Mouse (Mus musculus): ENCODE results near the gene Dock4. TPM values are rescaled to one million over a fixed set of nuclear protein-coding genes. Genes with fewer than 3 reads are reported as not detected.

Gene Dock4
- total RNA-seq, 2 experiments from 2014 or later = 69.4 to 69.7 TPM

GRCm38 (mm10) chr12:40456517-40456916, 10.8 kb downstream of the Dock4 start:
- intact Hi-C loops (cut with DNase I) = no loop called here
- no peak for DNase-seq (ENCODE audit: extremely low spot score in 1 of 2, low spot score in 2 of 2)

GRCm38 (mm10) chr12:40458977-40459376, 13.2 kb downstream of the Dock4 start:
- DNase-seq (ENCODE audit: extremely low spot score in 1 of 2, low spot score in 2 of 2) = peak in 1 of 2 experiments; percentile 78
- intact Hi-C loops (cut with DNase I) = no loop called here

GRCm38 (mm10) chr12:40459673-40460265, 14.0 kb downstream of the Dock4 start:
- no peak for DNase-seq (ENCODE audit: extremely low spot score in 1 of 2, low spot score in 2 of 2)
- intact Hi-C loops (cut with DNase I) = no loop called here

- no peak for DNase-seq (ENCODE audit: extremely low spot score in 1 of 2, low spot score in 2 of 2)
- intact Hi-C loops (cut with DNase I) = no loop called here
Measured at GRCm38 (mm10) chr12:40462693-40463235, 17.0 kb downstream of the Dock4 start.

- DNase-seq (ENCODE audit: extremely low spot score in 1 of 2, low spot score in 2 of 2) = no peak
- intact Hi-C loops (cut with DNase I) = no loop called here
Measured at GRCm38 (mm10) chr12:40463828-40464227, 18.1 kb downstream of the Dock4 start.

- peak; percentile 34 to 48 for DNase-seq (ENCODE audit: extremely low spot score in 1 of 2, low spot score in 2 of 2)
- intact Hi-C loops (cut with DNase I) = no loop called here
Measured at GRCm38 (mm10) chr12:40464282-40464681, 18.5 kb downstream of the Dock4 start.

GRCm38 (mm10) chr12:40468235-40468634, 22.5 kb downstream of the Dock4 start:
- intact Hi-C loops (cut with DNase I) = no loop called here
- DNase-seq (ENCODE audit: extremely low spot score in 1 of 2, low spot score in 2 of 2) = peak; percentile 44 to 70

- intact Hi-C loops (cut with DNase I) = no loop called here
- no peak for DNase-seq (ENCODE audit: extremely low spot score in 1 of 2, low spot score in 2 of 2)
Measured at GRCm38 (mm10) chr12:40469009-40469408, 23.3 kb downstream of the Dock4 start.

- no peak for DNase-seq (ENCODE audit: extremely low spot score in 1 of 2, low spot score in 2 of 2)
- intact Hi-C loops (cut with DNase I) = no loop called here
Measured at GRCm38 (mm10) chr12:40471649-40472399, 26.1 kb downstream of the Dock4 start.

GRCm38 (mm10) chr12:40473709-40474108, 28.0 kb downstream of the Dock4 start:
- no peak for DNase-seq (ENCODE audit: extremely low spot score in 1 of 2, low spot score in 2 of 2)
- intact Hi-C loops (cut with DNase I) = no loop called here

GRCm38 (mm10) chr12:40477621-40478452, 32.1 kb downstream of the Dock4 start:
- peak in 1 of 2 experiments; percentile 49 for DNase-seq (ENCODE audit: extremely low spot score in 1 of 2, low spot score in 2 of 2)
- intact Hi-C loops (cut with DNase I) = no loop called here

GRCm38 (mm10) chr12:40484224-40484623, 38.5 kb downstream of the Dock4 start:
- intact Hi-C loops (cut with DNase I) = no loop called here
- no peak for DNase-seq (ENCODE audit: extremely low spot score in 1 of 2, low spot score in 2 of 2)

GRCm38 (mm10) chr12:40485210-40485609, 39.5 kb downstream of the Dock4 start:
- no peak for DNase-seq (ENCODE audit: extremely low spot score in 1 of 2, low spot score in 2 of 2)
- intact Hi-C loops (cut with DNase I) = no loop called here

- no peak for DNase-seq (ENCODE audit: extremely low spot score in 1 of 2, low spot score in 2 of 2)
- intact Hi-C loops (cut with DNase I) = no loop called here
Measured at GRCm38 (mm10) chr12:40486047-40486837, 40.5 kb downstream of the Dock4 start.

- intact Hi-C loops (cut with DNase I) = loop anchor here (5.0 kb wide), 1 partner anchor 49 kb away; the partner anchor contains the start of genes Dock4 and Zfp277
- no peak for DNase-seq (ENCODE audit: extremely low spot score in 1 of 2, low spot score in 2 of 2)
Measured at GRCm38 (mm10) chr12:40496387-40496786, 50.6 kb downstream of the Dock4 start.

- intact Hi-C loops (cut with DNase I) = loop anchor here (5.0 kb wide), 1 partner anchor 51 kb away; the partner anchor contains the start of genes Dock4 and Zfp277
- no peak for DNase-seq (ENCODE audit: extremely low spot score in 1 of 2, low spot score in 2 of 2)
Measured at GRCm38 (mm10) chr12:40497806-40498205, 52.1 kb downstream of the Dock4 start.

GRCm38 (mm10) chr12:40498250-40498671, 52.5 kb downstream of the Dock4 start:
- intact Hi-C loops (cut with DNase I) = loop anchor here (5.0 kb wide), 1 partner anchor 51 kb away; the partner anchor contains the start of genes Dock4 and Zfp277
- DNase-seq (ENCODE audit: extremely low spot score in 1 of 2, low spot score in 2 of 2) = no peak

- peak in 1 of 2 experiments; percentile 46 for DNase-seq (ENCODE audit: extremely low spot score in 1 of 2, low spot score in 2 of 2)
- intact Hi-C loops (cut with DNase I) = loop anchor here (5.0 kb wide), 1 partner anchor 52 kb away; the partner anchor contains the start of genes Dock4 and Zfp277
Measured at GRCm38 (mm10) chr12:40498928-40499626, 53.3 kb downstream of the Dock4 start.
